Mouse (Mus musculus) olfactory bulb, adult 2 months (tissue): Measurements from ENCODE around the gene Kcna4. TPM values are rescaled to one million over a fixed set of nuclear protein-coding genes. Genes with fewer than 3 reads are reported as not detected.

ENCODE experiments used
- H3K27ac ChIP-seq: fragments of 200-500 bp; 2 replicates; pipeline ENCODE4 v1.5.1; 2012; ENCODE audit warnings: low read depth, low read length; ENCODE audit not compliant: insufficient read depth
- H3K4me1 ChIP-seq: fragments of 200-500 bp; 2 replicates; pipeline ENCODE4 v1.6.1; 2012; ENCODE audit warnings: low read length; ENCODE audit not compliant: control insufficient read depth, insufficient read depth
- H3K4me3 ChIP-seq: fragments of 200-500 bp; 2 replicates; pipeline ENCODE4 v1.5.1; 2012; ENCODE audit warnings: mild to moderate bottlenecking, low read depth, low read length, moderate library complexity; ENCODE audit not compliant: insufficient read depth
- CTCF ChIP-seq: fragments of 200-500 bp; IDR thresholded peaks from 2 replicates; pipeline ENCODE4 v1.5.1; 2012; ENCODE audit warnings: low read depth, mild to moderate bottlenecking, low read length, moderate library complexity; ENCODE audit not compliant: insufficient read depth
- POLR2A ChIP-seq: fragments of 200-500 bp; IDR thresholded peaks from 2 replicates; pipeline ENCODE4 v1.6.1; 2012; ENCODE audit warnings: mild to moderate bottlenecking, low read depth, low read length, moderate library complexity; ENCODE audit not compliant: insufficient read depth
- WGBS: fragments of 180-500 bp; shearing (Covaris S2); methylation state at CpG from one replicate; pipeline ENCODE4 v1.1.7; 2018; 5-methylcytosine and 5-hydroxymethylcytosine counted together
- polyA plus RNA-seq: library from polyadenylated mRNA; stranded (reverse); fragments of >200 nt; gene quantifications from 2 replicates; pipeline ENCODE4 v1.2.4, GENCODE M21; 2012; ENCODE audit warnings: low replicate concordance; ENCODE audit not compliant: missing spikeins, insufficient read depth, insufficient read length

Gene Kcna4
- polyA plus RNA-seq, 1 experiment, result not detected

DNA sequence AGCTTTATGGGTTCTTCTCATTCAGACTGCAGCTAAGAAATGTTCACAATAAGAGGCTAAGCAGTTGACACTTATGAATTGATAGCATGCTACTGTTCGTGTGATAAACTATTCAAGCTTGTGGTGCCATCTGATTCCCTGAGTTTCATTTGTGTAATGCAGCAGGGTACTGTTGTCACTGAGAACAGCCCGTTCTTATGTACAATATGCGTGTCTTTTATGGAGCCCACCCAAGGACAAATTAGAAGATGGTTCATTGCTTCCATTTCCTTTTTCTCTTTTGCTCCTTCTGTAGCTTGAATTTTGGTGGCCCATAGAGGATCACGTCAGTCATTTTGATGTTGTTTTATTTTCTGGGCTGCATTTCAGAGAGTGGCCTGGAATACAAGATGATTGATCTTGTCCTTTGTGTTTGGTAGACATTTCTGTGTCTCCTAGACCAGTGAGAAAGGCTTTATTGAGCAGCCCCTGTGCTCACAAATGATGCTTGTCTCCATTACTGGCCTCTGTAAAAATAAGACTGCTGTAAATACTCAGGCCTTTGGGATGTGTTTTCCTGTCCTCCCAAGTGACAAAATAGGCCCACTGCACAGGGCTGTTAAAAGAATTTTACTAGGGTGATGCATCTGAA, 31.3 kb downstream of the Kcna4 start:
- no peak for TF ChIP-seq POLR2A
- TF ChIP-seq CTCF, result no peak
- Histone ChIP-seq H3K4me1 (no peaks in the 10 kb centered on the region), H3K4me3 (no peak overlapping the region), H3K27ac (0 out of 2 replicates have a peak overlapping the region, but pooled peaks have one; percentile 3)
- WGBS, result 51% methylated on average over 4 of the region's 4 CpGs

DNA sequence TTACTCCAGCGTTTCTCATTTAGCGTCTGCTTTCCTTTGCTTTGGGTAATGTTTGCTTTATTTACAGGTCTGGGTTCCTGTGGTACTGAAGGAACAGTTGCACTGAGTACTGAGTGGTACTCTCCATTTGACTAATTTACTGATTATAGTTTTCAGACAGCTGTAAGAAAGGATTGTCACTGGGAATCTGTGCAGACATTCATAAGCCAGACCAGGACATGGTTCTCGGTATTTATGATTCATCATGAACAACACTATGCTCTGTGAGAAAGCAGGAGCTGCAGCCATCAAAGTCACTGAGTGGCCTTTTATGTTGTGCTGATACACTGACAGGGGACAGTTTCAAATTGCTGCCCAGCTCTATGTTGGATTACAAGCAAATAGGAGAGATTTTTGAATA, 33.7 kb downstream of the Kcna4 start:
- Histone ChIP-seq H3K4me3 (no peak overlapping the region), H3K27ac (no peak overlapping the region), H3K4me1 (no peaks in the 10 kb centered on the region)
- TF ChIP-seq CTCF, result no peak
- 64% methylated on average over 3 of the region's 3 CpGs for WGBS

DNA sequence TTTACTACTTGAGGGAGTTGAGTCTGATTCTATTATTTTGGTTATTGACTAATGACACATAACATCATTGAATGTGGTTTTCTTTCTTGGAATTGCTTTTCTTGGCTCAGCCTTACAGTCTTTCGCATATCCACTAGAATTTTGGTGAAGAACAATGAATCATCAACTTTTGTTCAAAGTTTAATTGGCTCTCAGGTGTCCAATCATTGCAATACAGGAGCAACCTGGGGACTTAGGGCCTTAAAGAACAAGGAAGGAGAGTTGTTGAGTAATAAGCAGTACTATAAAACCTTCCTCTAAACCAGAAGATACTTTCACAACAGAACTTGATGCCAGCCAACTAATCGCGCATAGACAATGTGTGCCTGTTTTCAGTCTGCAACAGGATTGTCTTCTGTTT, 36.8 kb downstream of the Kcna4 start:
- Histone ChIP-seq H3K4me3 (no peak overlapping the region), H3K4me1 (no peaks in the 10 kb centered on the region), H3K27ac (no peak overlapping the region)
- TF ChIP-seq POLR2A (no peak), CTCF (no peak)
- WGBS, result 80% methylated on average over 3 of the region's 3 CpGs

DNA sequence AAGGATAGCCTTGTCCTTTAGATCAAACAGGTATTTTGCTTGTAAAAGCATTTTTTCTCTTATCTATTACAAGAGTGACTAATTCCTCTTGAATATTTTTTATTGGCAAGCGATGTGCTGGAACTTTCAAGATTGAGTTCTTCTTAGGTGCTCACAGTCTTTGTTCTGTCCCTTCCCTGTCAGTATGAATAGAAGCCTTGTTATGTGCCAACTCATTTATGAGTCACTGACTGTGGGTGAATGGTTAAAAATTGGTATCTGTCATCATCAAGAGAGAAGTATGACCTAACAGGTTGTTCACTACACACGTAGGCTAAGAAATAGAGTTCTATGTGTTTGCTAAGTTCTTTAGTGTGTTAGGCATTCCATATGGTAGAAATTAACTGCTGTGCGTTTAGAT, 50.9 kb downstream of the Kcna4 start:
- no peak for TF ChIP-seq CTCF
- Histone ChIP-seq H3K27ac (no peak overlapping the region), H3K4me1 (no peaks in the 10 kb centered on the region), H3K4me3 (no peak overlapping the region)
- 90% methylated on average over 3 of the region's 3 CpGs for WGBS

DNA sequence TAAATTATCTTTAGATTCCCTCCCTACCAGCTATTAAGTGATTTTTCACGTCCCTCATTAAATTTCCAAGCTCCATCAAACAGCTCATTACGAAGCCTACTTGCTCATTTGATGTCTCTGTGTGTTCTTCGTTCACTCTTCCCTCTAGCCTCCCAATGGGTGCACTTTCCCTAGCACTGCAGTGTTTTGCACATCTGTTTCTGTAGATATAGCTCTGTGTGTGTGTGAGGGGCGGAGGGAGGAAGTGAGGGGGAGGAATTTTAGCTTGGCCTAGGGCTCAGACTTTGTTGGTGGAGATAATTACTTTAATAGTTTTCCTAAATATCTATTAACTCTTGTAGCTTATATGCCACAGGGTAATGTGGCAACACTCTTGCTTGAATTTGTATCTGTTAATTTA, 54.4 kb downstream of the Kcna4 start:
- Histone ChIP-seq H3K27ac (peak overlapping the region; percentile 29; the same call in 1 of the 2 replicates), H3K4me3 (no peak overlapping the region), H3K4me1 (no peaks in the 10 kb centered on the region)
- 45% methylated on average over 4 of the region's 4 CpGs for WGBS
- no peak for TF ChIP-seq CTCF
- no peak for TF ChIP-seq POLR2A

DNA sequence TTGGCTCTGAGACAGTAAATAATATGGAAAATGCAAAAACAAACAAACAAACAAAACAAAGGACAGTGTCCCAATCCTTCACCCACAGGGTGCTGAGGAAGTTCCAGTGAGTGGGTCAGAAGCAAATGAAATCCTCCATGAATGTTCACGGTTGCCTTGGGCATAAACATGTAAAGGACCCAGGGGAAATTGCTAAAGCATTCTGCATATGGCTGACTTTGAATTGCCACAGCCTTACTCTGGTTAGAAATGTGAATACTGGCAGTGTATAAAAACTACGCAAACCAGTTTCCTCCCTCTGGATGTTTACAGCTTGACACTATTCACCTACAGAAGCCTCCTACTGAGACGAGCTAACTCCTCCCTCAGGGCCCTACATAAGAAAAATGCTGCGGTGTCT, 54.9 kb downstream of the Kcna4 start:
- no peak for TF ChIP-seq POLR2A
- TF ChIP-seq CTCF, result no peak
- 57% methylated on average over 4 of the region's 4 CpGs for WGBS
- H3K27ac ChIP-seq, result no peak overlapping the region; the same call in 1 of the 2 replicates
- H3K4me3 ChIP-seq, result no peak overlapping the region
- no peaks in the 10 kb centered on the region for H3K4me1 ChIP-seq

Other genes starting within 250 kb of the Kcna4 start
- not detected in 2 replicates for gene Fshb, start 231.0 kb upstream of the Kcna4 start, polyA plus RNA-seq